Mouse (Mus musculus): Measurements from ENCODE around the gene Irf2bp1.

DNA sequence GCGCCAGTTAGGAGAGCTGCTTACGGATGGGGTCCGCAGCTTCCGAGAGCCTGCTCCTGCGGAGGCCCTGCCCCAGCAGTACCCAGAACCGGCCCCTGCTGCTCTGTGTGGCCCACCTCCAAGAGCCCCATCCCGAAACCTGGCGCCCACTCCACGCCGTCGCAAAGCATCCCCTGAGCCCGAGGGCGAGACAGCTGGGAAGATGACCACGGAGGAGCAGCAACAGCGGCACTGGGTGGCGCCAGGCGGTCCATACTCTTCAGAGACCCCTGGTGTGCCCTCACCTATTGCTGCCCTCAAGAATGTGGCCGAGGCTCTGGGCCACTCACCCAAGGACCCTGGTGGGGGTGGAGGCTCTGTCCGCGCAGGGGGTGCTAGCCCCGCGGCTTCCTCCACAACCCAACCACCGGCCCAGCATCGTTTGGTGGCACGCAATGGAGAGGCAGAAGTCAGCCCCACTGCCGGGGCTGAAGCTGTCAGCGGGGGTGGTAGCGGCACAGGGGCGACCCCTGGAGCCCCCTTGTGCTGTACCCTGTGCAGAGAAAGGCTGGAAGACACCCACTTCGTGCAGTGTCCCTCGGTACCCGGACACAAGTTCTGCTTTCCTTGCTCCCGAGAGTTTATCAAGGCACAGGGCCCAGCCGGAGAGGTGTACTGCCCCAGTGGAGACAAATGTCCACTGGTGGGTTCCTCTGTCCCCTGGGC, 1.7 kb downstream of the Irf2bp1 start:
- TF ChIP-seq TAL1 (IDR thresholded peaks at IDR 0.05; ENCODE audit: low read length) = no peak
- no peak for TF ChIP-seq GATA1 (IDR thresholded peaks at IDR 0.05; ENCODE audit: low read length)
